Mouse (Mus musculus) stomach, embryonic 16.5 days (tissue): ENCODE measurements at regions not wholly inside any gene's neighbourhood (a gene's known extent, or its start where the extent isn't known, plus 50 kb on each side); places are given as distances from the start of the nearest gene placed in this dataset.
A peak's percentile ranks its signal among the peaks of the same experiment; 100 is the strongest.

Source experiments
- ATAC-seq: fragments of 200-750 bp; cut with Nextera tagmentation; 2 replicates; pipeline ENCODE4 v1.8.0; 2017; ENCODE audit warnings: moderate number of reproducible peaks, moderate TSS enrichment; ENCODE audit not compliant: insufficient read depth, low FRiP score
- H3K27ac ChIP-seq: fragments of 300-500 bp; sonication (generic); 2 replicates; pipeline ENCODE4 v1.5.1; 2014; ENCODE audit warnings: low read length
- H3K27me3 ChIP-seq: fragments of 300-500 bp; sonication (generic); 2 replicates; pipeline ENCODE4 v1.6.1; 2014; ENCODE audit warnings: low read length, control low read depth, mixed read lengths; ENCODE audit not compliant: control insufficient read depth, insufficient read depth
- H3K36me3 ChIP-seq: fragments of 300-500 bp; sonication (generic); 2 replicates; pipeline ENCODE4 v1.6.1; 2014; ENCODE audit warnings: low read length; ENCODE audit not compliant: control insufficient read depth, insufficient read depth
- H3K4me1 ChIP-seq: fragments of 300-500 bp; sonication (generic); 2 replicates; pipeline ENCODE4 v1.6.1; 2014; ENCODE audit warnings: low read length, control low read depth, mixed read lengths; ENCODE audit not compliant: control insufficient read depth, insufficient read depth
- H3K4me2 ChIP-seq: fragments of 300-500 bp; sonication (generic); 2 replicates; pipeline ENCODE4 v1.6.1; 2014; ENCODE audit warnings: low read depth, low read length, mixed read lengths
- H3K4me3 ChIP-seq: fragments of 300-500 bp; sonication (generic); replicated peaks from 2 replicates; pipeline ENCODE4 v1.5.1; 2014; ENCODE audit warnings: mild to moderate bottlenecking, low read length
- H3K9ac ChIP-seq: fragments of 300-500 bp; sonication (generic); 2 replicates; pipeline ENCODE4 v1.6.1; 2014; ENCODE audit warnings: low read length
- H3K9me3 ChIP-seq: fragments of 300-500 bp; sonication (generic); replicated peaks from 2 replicates; pipeline ENCODE4 v1.6.1; 2016; ENCODE audit warnings: low read length, control low read depth; ENCODE audit not compliant: control insufficient read depth
- WGBS: fragments of 180-500 bp; shearing (Covaris S2); extraction: QIAGEN DNeasy Blood & Tissue Kit; methylation state at CpG from one replicate; pipeline ENCODE4 v1.1.7; 2014; 5-methylcytosine and 5-hydroxymethylcytosine counted together

DNA sequence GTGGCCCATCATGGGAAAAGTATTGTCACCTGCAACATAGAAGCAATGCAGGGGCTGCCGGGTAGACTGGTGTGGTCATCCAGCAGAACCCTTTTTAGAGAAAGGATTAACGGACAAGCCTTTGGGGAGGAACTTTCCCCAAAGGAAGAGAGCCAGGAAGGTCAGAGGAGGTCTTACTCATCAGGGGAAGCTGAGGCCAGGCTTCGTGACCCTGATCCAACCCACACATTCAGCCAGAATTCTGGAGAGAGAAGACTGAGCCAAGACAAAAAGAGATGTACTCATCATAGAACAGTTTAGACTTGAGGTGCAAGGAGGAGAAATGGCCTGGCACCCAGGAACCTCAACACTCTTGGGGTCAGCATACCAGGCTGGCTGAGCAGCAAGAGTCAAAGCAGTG, 67.9 kb upstream of the Sh3bp4 start:
- no peak for ATAC-seq
- Histone ChIP-seq H3K27ac (no peak overlapping the region), H3K27me3 (no peaks in the 10 kb centered on the region), H3K9me3 (no peaks in the 10 kb centered on the region), H3K4me2 (no peak overlapping the region), H3K9ac (no peak overlapping the region), H3K4me1 (no peaks in the 10 kb centered on the region), H3K4me3 (no peak overlapping the region), H3K36me3 (no peaks in the 10 kb centered on the region)
- WGBS = 77% methylated on average over 3 of the region's 3 CpGs

DNA sequence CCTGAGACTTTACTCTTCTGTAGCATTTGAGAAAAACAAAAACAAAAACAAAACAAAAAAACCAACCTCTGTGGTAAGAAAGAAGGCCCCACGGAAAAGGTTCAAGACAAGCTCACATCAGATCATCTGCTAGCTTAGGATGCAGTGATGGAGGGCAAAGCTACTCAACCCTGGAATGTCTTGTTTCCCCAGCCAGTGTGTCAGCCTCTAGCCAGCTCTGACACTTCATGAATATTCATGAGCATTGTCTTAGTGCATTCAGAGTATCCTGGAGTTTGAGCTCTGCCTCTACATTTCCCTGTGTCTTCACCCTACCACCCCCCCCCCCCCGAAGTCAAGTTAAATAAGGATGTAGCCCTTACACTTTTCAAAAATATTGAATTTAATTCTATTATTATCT, 66.5 kb upstream of the Sh3bp4 start:
- H3K9ac ChIP-seq = no peak overlapping the region
- no peaks in the 10 kb centered on the region for H3K9me3 ChIP-seq
- WGBS = 79% methylated on average over 2 of the region's 2 CpGs
- no peak overlapping the region for H3K4me2 ChIP-seq
- ATAC-seq = no peak
- H3K4me3 ChIP-seq = no peak overlapping the region
- H3K27ac ChIP-seq = no peak overlapping the region
- no peaks in the 10 kb centered on the region for H3K4me1 ChIP-seq
- H3K36me3 ChIP-seq = no peaks in the 10 kb centered on the region
- no peaks in the 10 kb centered on the region for H3K27me3 ChIP-seq

DNA sequence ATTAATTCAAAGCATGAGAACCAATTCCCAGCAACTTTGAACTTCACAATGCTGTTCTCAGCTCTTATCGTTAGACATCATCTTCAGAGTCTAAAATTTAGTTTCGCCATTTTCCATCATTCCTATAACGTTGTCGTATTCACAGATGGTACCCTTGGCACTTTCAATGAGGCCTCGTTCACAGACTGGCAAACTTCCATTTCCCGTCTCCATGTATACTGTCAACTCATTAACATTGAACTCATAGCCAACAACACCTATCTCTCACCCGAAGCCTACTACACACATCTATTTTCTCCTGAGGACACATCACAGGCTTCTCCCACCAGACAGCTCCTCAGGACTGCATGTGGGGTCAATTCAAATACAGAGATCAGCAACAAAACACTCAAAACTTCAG, 62.7 kb upstream of the Sh3bp4 start:
- H3K4me3 ChIP-seq = no peak overlapping the region
- WGBS = 92% methylated on average over 7 of the region's 7 CpGs

DNA sequence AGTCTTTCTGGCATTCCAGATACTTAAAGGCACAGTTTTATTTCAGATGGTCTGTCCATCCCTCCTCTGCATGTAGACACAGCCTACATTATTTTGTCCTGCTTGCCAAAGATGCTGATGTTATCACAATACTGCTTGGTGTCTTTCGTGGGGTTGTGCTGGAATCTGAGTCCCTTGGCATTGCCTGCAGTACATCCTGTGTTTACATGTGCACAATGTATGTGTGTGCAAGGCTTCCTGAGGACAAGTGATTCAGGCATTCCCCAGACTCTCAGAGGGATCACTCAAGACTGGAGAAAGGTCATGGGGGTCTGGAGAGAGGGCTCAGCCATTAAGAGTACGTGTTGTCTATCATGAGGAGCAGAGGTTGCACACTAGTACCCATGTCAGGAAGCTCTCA, 60.0 kb upstream of the Sh3bp4 start:
- H3K27ac ChIP-seq = no peak overlapping the region
- ATAC-seq = peak; percentile 29; the same call in 1 of the 2 replicates
- H3K9ac ChIP-seq = no peak overlapping the region
- no peaks in the 10 kb centered on the region for H3K9me3 ChIP-seq
- 49% methylated on average over 2 of the region's 2 CpGs for WGBS
- no peak overlapping the region for H3K4me2 ChIP-seq
- no peaks in the 10 kb centered on the region for H3K27me3 ChIP-seq
- no peaks in the 10 kb centered on the region for H3K36me3 ChIP-seq
- no peak overlapping the region for H3K4me3 ChIP-seq
- H3K4me1 ChIP-seq = peaks cover 4% of the 10 kb centered on the region

More for the DNA sequence above, 62.7 kb upstream of the Sh3bp4 start:
- no peaks in the 10 kb centered on the region for H3K36me3 ChIP-seq
- H3K9me3 ChIP-seq = no peaks in the 10 kb centered on the region
- no peaks in the 10 kb centered on the region for H3K27me3 ChIP-seq
- H3K4me1 ChIP-seq = peaks cover 2% of the 10 kb centered on the region; the same call in 1 of the 2 replicates
- no peak overlapping the region for H3K4me2 ChIP-seq
- H3K27ac ChIP-seq = no peak overlapping the region
- no peak overlapping the region for H3K9ac ChIP-seq
- no peak for ATAC-seq

DNA sequence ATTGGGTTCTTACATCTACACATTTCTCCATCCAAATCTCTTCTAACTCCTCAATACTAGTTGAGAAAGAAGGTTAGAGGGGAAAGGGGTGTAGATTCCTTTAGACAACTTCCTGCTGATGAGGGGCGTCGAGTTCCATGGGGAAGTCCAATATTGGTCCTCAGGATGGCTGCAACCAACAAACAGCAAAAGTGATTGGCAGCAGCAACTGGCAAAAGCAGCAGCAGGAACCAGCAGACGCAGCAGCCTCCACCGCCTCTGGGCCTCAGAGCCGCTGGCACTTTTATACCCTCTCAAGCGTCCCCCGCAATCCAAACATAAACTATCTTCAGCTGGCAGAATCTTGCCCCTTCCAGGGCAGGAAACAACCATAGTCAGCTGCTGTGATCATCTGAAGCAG, 58.8 kb upstream of the Sh3bp4 start:
- ATAC-seq = no peak
- H3K9me3 ChIP-seq = no peaks in the 10 kb centered on the region
- no peak overlapping the region for H3K4me2 ChIP-seq
- no peaks in the 10 kb centered on the region for H3K36me3 ChIP-seq
- WGBS = 67% methylated on average over 7 of the region's 7 CpGs
- H3K4me3 ChIP-seq = no peak overlapping the region
- H3K27ac ChIP-seq = no peak overlapping the region
- H3K9ac ChIP-seq = no peak overlapping the region
- H3K4me1 ChIP-seq = peaks cover 11% of the 10 kb centered on the region
- H3K27me3 ChIP-seq = no peaks in the 10 kb centered on the region

DNA sequence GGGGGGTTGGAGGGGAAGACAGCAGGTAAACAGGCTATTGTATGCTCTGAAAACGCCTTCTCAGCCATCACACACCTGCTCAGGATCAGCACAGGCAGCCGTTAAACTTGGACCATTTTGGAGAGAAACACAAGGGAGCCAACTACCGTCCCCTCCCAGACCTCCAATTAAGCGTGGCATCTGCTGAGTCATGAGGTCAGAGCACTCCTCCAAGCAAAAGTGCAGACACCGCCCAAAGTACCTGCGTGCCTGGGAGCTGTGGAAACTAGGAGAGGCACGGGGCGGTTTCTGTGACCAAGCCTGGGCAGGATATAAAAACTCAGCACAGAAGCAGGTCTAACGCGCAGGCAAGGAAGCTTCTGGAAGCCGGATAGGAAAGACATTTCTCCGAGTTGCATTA, 54.8 kb upstream of the Sh3bp4 start:
- 21% methylated on average over 12 of the region's 12 CpGs for WGBS

DNA sequence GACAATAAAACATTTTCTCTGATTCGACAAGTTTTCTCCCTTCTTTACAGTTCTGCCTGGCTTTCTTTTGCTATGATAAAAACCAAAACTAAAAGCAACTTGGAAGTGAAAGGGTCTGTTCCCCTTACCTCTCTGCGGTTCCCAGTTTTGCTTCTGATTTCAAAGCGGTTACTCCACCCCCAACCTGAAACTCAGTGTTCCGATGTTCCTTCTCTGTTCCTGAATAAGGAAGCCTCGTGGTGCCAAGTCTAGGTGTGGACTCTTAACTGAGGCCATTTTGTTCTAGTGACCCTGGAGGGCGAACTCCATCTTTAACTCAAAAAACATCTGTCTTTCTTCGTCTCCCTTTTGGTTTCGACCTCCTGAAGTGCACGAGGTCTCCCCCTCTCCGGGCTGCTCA, 54.4 kb upstream of the Sh3bp4 start:
- Histone ChIP-seq H3K27ac (peak overlapping the region; percentile 75), H3K9ac (peak overlapping the region; percentile 32), H3K36me3 (no peaks in the 10 kb centered on the region), H3K9me3 (no peaks in the 10 kb centered on the region), H3K4me1 (peaks cover 11% of the 10 kb centered on the region), H3K4me2 (peak overlapping the region; percentile 40), H3K27me3 (no peaks in the 10 kb centered on the region), H3K4me3 (peak overlapping the region; percentile 24)
- no peak for ATAC-seq
- 53% methylated on average over 10 of the region's 10 CpGs for WGBS

More for the DNA sequence above, 54.8 kb upstream of the Sh3bp4 start:
- Histone ChIP-seq H3K4me2 (peak overlapping the region; percentile 40), H3K4me1 (peaks cover 11% of the 10 kb centered on the region), H3K4me3 (peak overlapping the region; percentile 24), H3K27me3 (no peaks in the 10 kb centered on the region), H3K9me3 (no peaks in the 10 kb centered on the region), H3K27ac (peak overlapping the region; percentile 75), H3K36me3 (no peaks in the 10 kb centered on the region), H3K9ac (peak overlapping the region; percentile 32)
- ATAC-seq = peak; percentile 90; the same call in 1 of the 2 replicates

DNA sequence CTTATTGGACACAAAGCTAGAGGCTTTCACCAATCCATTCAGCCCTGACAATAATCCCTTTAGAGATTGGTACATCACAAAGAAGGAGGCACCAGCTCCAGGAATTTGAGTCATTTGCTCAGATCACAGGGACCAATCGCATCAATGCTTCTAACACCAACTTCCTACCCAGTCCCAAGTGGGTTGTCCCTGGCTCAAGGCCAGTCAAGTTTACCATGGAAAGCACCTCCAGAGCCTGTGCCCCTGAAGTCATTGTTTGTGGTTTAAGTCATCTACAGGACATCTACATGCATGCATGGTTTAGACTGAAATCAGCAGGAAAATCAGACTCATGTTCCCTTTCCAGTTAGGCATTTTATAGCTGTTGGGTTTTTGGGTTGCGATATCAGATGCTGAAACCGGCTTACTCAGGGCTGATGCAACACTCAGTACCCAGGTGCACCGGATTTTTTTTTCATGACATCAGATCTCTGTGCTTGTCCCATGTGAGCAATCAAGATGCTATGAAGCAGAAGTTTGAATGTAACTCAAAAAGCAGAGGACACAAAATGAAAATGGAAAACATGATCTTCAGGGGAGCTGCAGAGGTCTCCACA, 50.3 kb upstream of the Sh3bp4 start:
- ATAC-seq = no peak
- Histone ChIP-seq H3K27me3 (no peaks in the 10 kb centered on the region), H3K9me3 (no peaks in the 10 kb centered on the region), H3K9ac (no peak overlapping the region), H3K4me2 (no peak overlapping the region), H3K27ac (no peak overlapping the region), H3K36me3 (no peaks in the 10 kb centered on the region), H3K4me1 (peaks cover 13% of the 10 kb centered on the region), H3K4me3 (no peak overlapping the region)
- WGBS = 89% methylated on average over 4 of the region's 4 CpGs
